ENCODE assay signal across 19 mouse cellular contexts in genomic region chr2:144588723-144589122, GRCm38 (mm10). TPM values are rescaled to one million over a fixed set of nuclear protein-coding genes. Genes with fewer than 3 reads are reported as not detected.
DNase-seq lines count a peak whose midpoint lies in the region; ATAC-seq and TF ChIP-seq lines count a peak whose summit lies in the region.
"Had no signal": no experiment of that assay in that cellular context is flagged by ENCODE, and none has a peak within 500 bp of the region (broad histone marks: within the 10 kb centered on the region; RNA-seq: fewer than 3 reads in every experiment).

No protein-coding gene starts in this region.

- no peak overlapping the region for H3K27ac ChIP-seq in heart, adult 2 months
- no peak overlapping the region for H3K27ac ChIP-seq in lung, embryonic 14.5 days (ENCODE audit: low read depth)
- H3K27ac ChIP-seq: embryonic facial prominence, embryonic 13.5 days; hindbrain, embryonic 12.5 days; lung, embryonic 15.5 days; neural tube, embryonic 15.5 days had no signal

- TF ChIP-seq CTCF in heart, adult 2 months (IDR thresholded peaks at IDR 0.05) = peak; percentile 54
- peak; percentile 55 for TF ChIP-seq CTCF in lung, embryonic 14.5 days (IDR thresholded peaks at IDR 0.05; ENCODE audit: low read depth)
- TF ChIP-seq CTCF in G1E (IDR thresholded peaks at IDR 0.05; ENCODE audit: low read depth, low read length) = peak; percentile 30; the same call in 1 of the 2 replicates

- H3K9ac ChIP-seq in heart, adult 2 months (ENCODE audit: low read depth, low read length) = no peak overlapping the region
- no peak overlapping the region for H3K9ac ChIP-seq in lung, embryonic 14.5 days
- H3K9ac ChIP-seq: embryonic facial prominence, embryonic 13.5 days; hindbrain, embryonic 12.5 days; lung, embryonic 15.5 days; neural tube, embryonic 15.5 days had no signal

- H3K36me3 ChIP-seq in heart, adult 2 months (ENCODE audit: control insufficient read depth, insufficient read depth, low read length) = no peaks in the 10 kb centered on the region
- peaks cover 56% of the 10 kb centered on the region for H3K36me3 ChIP-seq in lung, embryonic 14.5 days (ENCODE audit: insufficient read depth)
- H3K36me3 ChIP-seq in G1E (replicated peaks) = peaks cover 70% of the 10 kb centered on the region

- no peak for DNase-seq in heart, adult 2 months
- no peak for DNase-seq in heart, postnatal 4 days
- DNase-seq in lung, embryonic 14.5 days = no peak
- DNase-seq in lung, postnatal 10 days = no peak
- no peak for DNase-seq in G1E (ENCODE audit: low spot score)
- DNase-seq in induced T-regulatory cell, adult 2 months (ENCODE audit: low read depth) = peak; percentile 18
- no peak for DNase-seq in right cerebral cortex, postnatal 14 days
- DNase-seq in ovary, postnatal 10 days (ENCODE audit: low spot score) = no peak
- DNase-seq: adrenal gland, postnatal 10 days; cerebellum, adult 18-20 months; heart, adult 18-20 months; kidney, postnatal 10 days; right cerebral cortex, postnatal 4 days had no signal

- TF ChIP-seq POLR2A in heart, adult 2 months (IDR thresholded peaks at IDR 0.05; ENCODE audit: insufficient read depth, low read depth, low read length) = no peak

- no peaks in the 10 kb centered on the region for H3K79me2 ChIP-seq in heart, adult 2 months (replicated peaks; ENCODE audit: control insufficient read depth, insufficient read depth, low read length)

- ATAC-seq in lung, embryonic 14.5 days (ENCODE audit: insufficient read depth) = no peak
- no peak for ATAC-seq in G1E (ENCODE audit: extremely low read depth, insufficient number of reproducible peaks, low FRiP score, poor library complexity, severe bottlenecking)
- ATAC-seq: forebrain, embryonic 16.5 days; midbrain, embryonic 16.5 days had no signal

- no peak for TF ChIP-seq EP300 in heart, adult 2 months (IDR thresholded peaks at IDR 0.05; ENCODE audit: insufficient read depth, low read depth, low read length)

- no peak overlapping the region for H3K4me2 ChIP-seq in lung, embryonic 14.5 days
- H3K4me2 ChIP-seq: embryonic facial prominence, embryonic 13.5 days; hindbrain, embryonic 12.5 days; lung, embryonic 15.5 days; neural tube, embryonic 15.5 days had no signal

- no peaks in the 10 kb centered on the region for H3K27me3 ChIP-seq in heart, adult 2 months (ENCODE audit: control insufficient read depth, insufficient read depth, low read length)
- no peaks in the 10 kb centered on the region for H3K27me3 ChIP-seq in lung, embryonic 14.5 days (ENCODE audit: insufficient read depth, low read length)
- H3K27me3 ChIP-seq in G1E (ENCODE audit: insufficient read depth, low read length) = no peaks in the 10 kb centered on the region
- H3K27me3 ChIP-seq: embryonic facial prominence, embryonic 13.5 days; hindbrain, embryonic 12.5 days; lung, embryonic 15.5 days; neural tube, embryonic 15.5 days had no signal

- intact Hi-C loops in heart, adult 2 months (cut with DNase I) = no loop called here

- 81% methylated on average over 4 of the region's 4 CpGs for WGBS in heart, adult 2 months
- WGBS in lung, embryonic 14.5 days = 75% methylated on average over 4 of the region's 4 CpGs

- H3K9me3 ChIP-seq in lung, embryonic 14.5 days (ENCODE audit: low read depth, low read length) = no peaks in the 10 kb centered on the region
- no peaks in the 10 kb centered on the region for H3K9me3 ChIP-seq in G1E (replicated peaks)
- H3K9me3 ChIP-seq: embryonic facial prominence, embryonic 13.5 days; hindbrain, embryonic 12.5 days; lung, embryonic 15.5 days; neural tube, embryonic 15.5 days had no signal

- H3K4me1 ChIP-seq in heart, adult 2 months (ENCODE audit: control insufficient read depth, insufficient read depth, low read length) = peaks cover under 1% of the 10 kb centered on the region; the same call in 1 of the 2 replicates
- no peaks in the 10 kb centered on the region for H3K4me1 ChIP-seq in lung, embryonic 14.5 days (ENCODE audit: insufficient read depth)
- H3K4me1 ChIP-seq in G1E (ENCODE audit: insufficient read depth, low read depth, low read length) = peaks cover 2% of the 10 kb centered on the region; the same call in 1 of the 2 replicates
- H3K4me1 ChIP-seq: embryonic facial prominence, embryonic 13.5 days; hindbrain, embryonic 12.5 days had no signal

- H3K4me3 ChIP-seq in heart, adult 2 months = no peak overlapping the region
- H3K4me3 ChIP-seq in lung, embryonic 14.5 days (ENCODE audit: low read depth, low read length) = no peak overlapping the region
- no peak overlapping the region for H3K4me3 ChIP-seq in G1E (ENCODE audit: low read depth, low read length)
- H3K4me3 ChIP-seq: embryonic facial prominence, embryonic 13.5 days; hindbrain, embryonic 12.5 days; lung, embryonic 15.5 days; neural tube, embryonic 15.5 days had no signal

RNA-seq across cellular contexts. Expression of gene Smim26, which starts 5.1 kb away (rescaled TPM):
- 10 to 100 TPM; 92.0 to 95.7 TPM for total RNA-seq in heart, adult 2 months (2021)
- polyA plus RNA-seq in heart, adult 2 months (2012; rRNA removed) = 25.4 and 38.2 TPM in 2 replicates
- 10 to 100 TPM; 52.3 to 53.8 TPM for total RNA-seq in heart, postnatal 4 days (2021)
- polyA plus RNA-seq in lung, embryonic 14.5 days (2014; fragmentation: Nextera tagmentation; extraction: Ambion mirVana) = 29.0 and 34.5 TPM in 2 replicates
- total RNA-seq in G1E (2014; fragmentation: Nextera tagmentation) (13.8 and 14.5 TPM in 2 replicates), G1E (2017) (22.9 and 23.3 TPM in 2 replicates)
- 1.3 and 1.4 TPM in 2 replicates for polyA plus RNA-seq in G1E (2012)

RNA-seq across cellular contexts. Expression of gene Dtd1, which starts 11.0 kb away (rescaled TPM):
- total RNA-seq in heart, adult 2 months (2021) = 10 to 100 TPM; 13.9 to 15.7 TPM
- polyA plus RNA-seq in heart, adult 2 months (2012; rRNA removed) = 10.5 and 13.1 TPM in 2 replicates
- 10 to 100 TPM; 12.4 to 13.3 TPM for total RNA-seq in heart, postnatal 4 days (2021)
- 35.0 and 39.9 TPM in 2 replicates for polyA plus RNA-seq in lung, embryonic 14.5 days (2014; fragmentation: Nextera tagmentation; extraction: Ambion mirVana)
- total RNA-seq in G1E (2014; fragmentation: Nextera tagmentation) = 15.8 and 21.4 TPM in 2 replicates
- total RNA-seq in G1E (2017) = 23.9 and 33.2 TPM in 2 replicates
- 14.2 and 14.8 TPM in 2 replicates for polyA plus RNA-seq in G1E (2012)

RNA-seq across cellular contexts. Expression of gene Sec23b, which starts 32.7 kb away (rescaled TPM):
- 10 to 100 TPM; 22.9 to 23.9 TPM for total RNA-seq in heart, adult 2 months (2021)
- polyA plus RNA-seq in heart, adult 2 months (2012; rRNA removed) = 18.4 and 28.3 TPM in 2 replicates
- total RNA-seq in heart, postnatal 4 days (2021) = 10 to 100 TPM; 37.6 to 37.7 TPM
- polyA plus RNA-seq in lung, embryonic 14.5 days (2014; fragmentation: Nextera tagmentation; extraction: Ambion mirVana) = 89.1 and 93.1 TPM in 2 replicates
- total RNA-seq in G1E (2014; fragmentation: Nextera tagmentation) = 64.5 and 81.7 TPM in 2 replicates
- total RNA-seq in G1E (2017) = 90.7 and 99.8 TPM in 2 replicates
- polyA plus RNA-seq in G1E (2012) = 6.7 and 9.1 TPM in 2 replicates

RNA-seq across cellular contexts. Expression of gene Rbbp9, which starts 38.1 kb away (rescaled TPM):
- 10 to 100 TPM; 10.4 to 12.1 TPM for total RNA-seq in heart, adult 2 months (2021)
- polyA plus RNA-seq in heart, adult 2 months (2012; rRNA removed) = 7.3 and 11.0 TPM in 2 replicates
- total RNA-seq in heart, postnatal 4 days (2021) = 10 to 100 TPM; 11.2 to 11.8 TPM
- 60.4 and 64.1 TPM in 2 replicates for polyA plus RNA-seq in lung, embryonic 14.5 days (2014; fragmentation: Nextera tagmentation; extraction: Ambion mirVana)
- total RNA-seq in G1E (2014; fragmentation: Nextera tagmentation) (16.2 and 16.3 TPM in 2 replicates), G1E (2017) (5.1 and 6.7 TPM in 2 replicates)
- 1.6 TPM in 2 replicates for polyA plus RNA-seq in G1E (2012)
